Mouse (Mus musculus): ENCODE results near the gene Psmc5. TPM values are rescaled to one million over a fixed set of nuclear protein-coding genes. Genes with fewer than 3 reads are reported as not detected.

Psmc5 gene
- polyA plus RNA-seq, 1 experiment from 2014 or later, result 305 TPM

- no peak for ATAC-seq (ENCODE audit: low FRiP score, low read depth)
- Histone ChIP-seq H3K9me3 (no peaks in the 10 kb centered on the region), H3K36me3 (no peaks in the 10 kb centered on the region), H3K4me2 (no peak overlapping the region), H3K27me3 (no peaks in the 10 kb centered on the region), H3K9ac (no peak overlapping the region), H3K4me1 (replicated peaks) (no peaks in the 10 kb centered on the region), H3K27ac (replicated peaks) (no peak overlapping the region), H3K4me3 (no peak overlapping the region)
- WGBS, result 91% methylated on average over 7 of the region's 7 CpGs
Observed at GRCm38 (mm10) chr11:106286206-106286605, 30.3 kb downstream of the Psmc5 start.

GRCm38 (mm10) chr11:106286987-106287386 lies 31.0 kb downstream of the Psmc5 start:
- H3K9me3 ChIP-seq, result no peaks in the 10 kb centered on the region
- no peaks in the 10 kb centered on the region for H3K36me3 ChIP-seq
- no peaks in the 10 kb centered on the region for H3K27me3 ChIP-seq
- no peak overlapping the region for H3K4me2 ChIP-seq
- no peak overlapping the region for H3K4me3 ChIP-seq
- no peaks in the 10 kb centered on the region for H3K4me1 ChIP-seq (replicated peaks)
- no peak overlapping the region for H3K27ac ChIP-seq (replicated peaks)
- ATAC-seq (ENCODE audit: low FRiP score, low read depth), result no peak
- no peak overlapping the region for H3K9ac ChIP-seq
- WGBS, result 68% methylated on average over 11 of the region's 11 CpGs

GRCm38 (mm10) chr11:106289369-106289768 lies 33.4 kb downstream of the Psmc5 start:
- Histone ChIP-seq H3K36me3 (no peaks in the 10 kb centered on the region), H3K4me2 (no peak overlapping the region), H3K27me3 (no peaks in the 10 kb centered on the region), H3K4me1 (replicated peaks) (no peaks in the 10 kb centered on the region), H3K4me3 (no peak overlapping the region), H3K27ac (replicated peaks) (no peak overlapping the region), H3K9ac (no peak overlapping the region), H3K9me3 (no peaks in the 10 kb centered on the region)
- no peak for ATAC-seq (ENCODE audit: low FRiP score, low read depth)
- WGBS, result 59% methylated on average over 8 of the region's 8 CpGs

GRCm38 (mm10) chr11:106290376-106290775 lies 34.4 kb downstream of the Psmc5 start:
- no peaks in the 10 kb centered on the region for H3K36me3 ChIP-seq
- no peak for ATAC-seq (ENCODE audit: low FRiP score, low read depth)

GRCm38 (mm10) chr11:106291861-106292260 lies 35.9 kb downstream of the Psmc5 start:
- WGBS, result 93% methylated on average over 2 of the region's 2 CpGs
- Histone ChIP-seq H3K4me2 (no peak overlapping the region), H3K9ac (no peak overlapping the region), H3K4me1 (replicated peaks) (no peaks in the 10 kb centered on the region), H3K9me3 (no peaks in the 10 kb centered on the region), H3K27me3 (no peaks in the 10 kb centered on the region), H3K36me3 (no peaks in the 10 kb centered on the region), H3K4me3 (no peak overlapping the region), H3K27ac (replicated peaks) (no peak overlapping the region)
- no peak for ATAC-seq (ENCODE audit: low FRiP score, low read depth)

More at GRCm38 (mm10) chr11:106290376-106290775, 34.4 kb downstream of the Psmc5 start:
- no peaks in the 10 kb centered on the region for H3K4me1 ChIP-seq (replicated peaks)
- no peaks in the 10 kb centered on the region for H3K27me3 ChIP-seq
- H3K4me2 ChIP-seq, result no peak overlapping the region
- H3K27ac ChIP-seq (replicated peaks), result no peak overlapping the region
- H3K9me3 ChIP-seq, result no peaks in the 10 kb centered on the region
- no peak overlapping the region for H3K4me3 ChIP-seq
- 89% methylated on average over 5 of the region's 5 CpGs for WGBS
- H3K9ac ChIP-seq, result no peak overlapping the region

GRCm38 (mm10) chr11:106301765-106302164 lies 45.8 kb downstream of the Psmc5 start, which contains the start of gene Gh:
Gene Gh, minus strand, starts transcription at chr11:106301865.
- Histone ChIP-seq H3K4me1 (replicated peaks) (no peaks in the 10 kb centered on the region), H3K4me3 (no peak within 1 kb of the TSS), H3K4me2 (no peak within 1 kb of the TSS), H3K36me3 (no peaks in the 10 kb centered on the region), H3K9ac (no peak within 1 kb of the TSS), H3K27ac (replicated peaks) (no peak within 1 kb of the TSS), H3K27me3 (no peaks in the 10 kb centered on the region), H3K9me3 (no peaks in the 10 kb centered on the region)
- ATAC-seq (ENCODE audit: low FRiP score, low read depth), result no peak
- 84% methylated on average over 9 of the region's 9 CpGs for WGBS

- H3K9ac ChIP-seq, result no peak overlapping the region
- no peak overlapping the region for H3K27ac ChIP-seq (replicated peaks)
- H3K4me3 ChIP-seq, result no peak overlapping the region
- H3K4me1 ChIP-seq (replicated peaks), result no peaks in the 10 kb centered on the region
- no peak for ATAC-seq (ENCODE audit: low FRiP score, low read depth)
- WGBS, result 17% methylated on average over 2 of the region's 2 CpGs
- H3K27me3 ChIP-seq, result no peaks in the 10 kb centered on the region
- H3K4me2 ChIP-seq, result no peak overlapping the region
- no peaks in the 10 kb centered on the region for H3K9me3 ChIP-seq
- no peaks in the 10 kb centered on the region for H3K36me3 ChIP-seq
Observed at GRCm38 (mm10) chr11:106302634-106303033, 46.7 kb downstream of the Psmc5 start.

GRCm38 (mm10) chr11:106305348-106306064 lies 49.6 kb downstream of the Psmc5 start:
- no peaks in the 10 kb centered on the region for H3K27me3 ChIP-seq
- H3K36me3 ChIP-seq, result no peaks in the 10 kb centered on the region
- H3K4me2 ChIP-seq, result no peak overlapping the region
- H3K4me1 ChIP-seq (replicated peaks), result no peaks in the 10 kb centered on the region
- no peaks in the 10 kb centered on the region for H3K9me3 ChIP-seq
- no peak overlapping the region for H3K4me3 ChIP-seq
- ATAC-seq (ENCODE audit: low FRiP score, low read depth), result no peak
- no peak overlapping the region for H3K27ac ChIP-seq (replicated peaks)
- H3K9ac ChIP-seq, result no peak overlapping the region
- WGBS, result 84% methylated on average over 10 of the region's 10 CpGs

- H3K27me3 ChIP-seq, result no peaks in the 10 kb centered on the region
- no peaks in the 10 kb centered on the region for H3K9me3 ChIP-seq
- H3K4me2 ChIP-seq, result no peak overlapping the region
- 79% methylated on average over 3 of the region's 3 CpGs for WGBS
- H3K4me1 ChIP-seq (replicated peaks), result no peaks in the 10 kb centered on the region
- ATAC-seq (ENCODE audit: low FRiP score, low read depth), result no peak
- no peak overlapping the region for H3K9ac ChIP-seq
- no peak overlapping the region for H3K4me3 ChIP-seq
- H3K27ac ChIP-seq (replicated peaks), result no peak overlapping the region
- H3K36me3 ChIP-seq, result no peaks in the 10 kb centered on the region
Observed at GRCm38 (mm10) chr11:106306065-106306385, 50.1 kb downstream of the Psmc5 start.

GRCm38 (mm10) chr11:106306758-106307157 lies 50.8 kb downstream of the Psmc5 start:
- WGBS, result 81% methylated on average over 9 of the region's 9 CpGs
- Histone ChIP-seq H3K36me3 (no peaks in the 10 kb centered on the region), H3K4me1 (replicated peaks) (no peaks in the 10 kb centered on the region), H3K9me3 (no peaks in the 10 kb centered on the region), H3K4me2 (no peak overlapping the region), H3K27ac (replicated peaks) (no peak overlapping the region), H3K9ac (no peak overlapping the region), H3K4me3 (no peak overlapping the region), H3K27me3 (no peaks in the 10 kb centered on the region)
- no peak for ATAC-seq (ENCODE audit: low FRiP score, low read depth)

- no peak overlapping the region for H3K4me2 ChIP-seq
- 85% methylated on average over 5 of the region's 5 CpGs for WGBS
- no peak for ATAC-seq (ENCODE audit: low FRiP score, low read depth)
Observed at GRCm38 (mm10) chr11:106307432-106307831, 51.5 kb downstream of the Psmc5 start.

GRCm38 (mm10) chr11:106308162-106308561 lies 52.2 kb downstream of the Psmc5 start:
- Histone ChIP-seq H3K9ac (no peak overlapping the region), H3K27me3 (no peaks in the 10 kb centered on the region), H3K36me3 (no peaks in the 10 kb centered on the region), H3K9me3 (no peaks in the 10 kb centered on the region), H3K4me2 (no peak overlapping the region), H3K4me1 (replicated peaks) (no peaks in the 10 kb centered on the region), H3K4me3 (no peak overlapping the region), H3K27ac (replicated peaks) (no peak overlapping the region)
- 84% methylated on average over 11 of the region's 11 CpGs for WGBS
- ATAC-seq (ENCODE audit: low FRiP score, low read depth), result no peak

More at GRCm38 (mm10) chr11:106307432-106307831, 51.5 kb downstream of the Psmc5 start:
- H3K9me3 ChIP-seq, result no peaks in the 10 kb centered on the region
- H3K27me3 ChIP-seq, result no peaks in the 10 kb centered on the region
- no peaks in the 10 kb centered on the region for H3K36me3 ChIP-seq
- no peak overlapping the region for H3K9ac ChIP-seq
- no peak overlapping the region for H3K27ac ChIP-seq (replicated peaks)
- H3K4me3 ChIP-seq, result no peak overlapping the region
- H3K4me1 ChIP-seq (replicated peaks), result no peaks in the 10 kb centered on the region

GRCm38 (mm10) chr11:106310123-106310522 lies 54.2 kb downstream of the Psmc5 start:
- Histone ChIP-seq H3K9me3 (no peaks in the 10 kb centered on the region), H3K27me3 (no peaks in the 10 kb centered on the region), H3K4me2 (no peak overlapping the region), H3K9ac (no peak overlapping the region), H3K36me3 (no peaks in the 10 kb centered on the region), H3K4me1 (replicated peaks) (no peaks in the 10 kb centered on the region), H3K27ac (replicated peaks) (no peak overlapping the region), H3K4me3 (no peak overlapping the region)
- 68% methylated on average over 5 of the region's 5 CpGs for WGBS
- ATAC-seq (ENCODE audit: low FRiP score, low read depth), result no peak

Measured in hindbrain, embryonic 15.5 days (tissue).